Mouse (Mus musculus) small intestine, adult 2 months (tissue): ENCODE results near the gene Atp2b4. TPM values are rescaled to one million over a fixed set of nuclear protein-coding genes. Genes with fewer than 3 reads are reported as not detected.

Experiments
- H3K27ac ChIP-seq: fragments of 200-500 bp; 2 replicates; pipeline ENCODE4 v1.5.1; 2012; ENCODE audit warnings: low read depth, low read length, control low read depth, inconsistent platforms; ENCODE audit not compliant: insufficient read depth
- H3K27me3 ChIP-seq: fragments of 200-500 bp; 2 replicates; pipeline ENCODE4 v1.6.1; 2012; ENCODE audit warnings: mild to moderate bottlenecking, moderate library complexity, low read length, inconsistent platforms; ENCODE audit not compliant: control insufficient read depth, insufficient read depth
- H3K36me3 ChIP-seq: fragments of 200-500 bp; 2 replicates; pipeline ENCODE4 v1.6.1; 2012; ENCODE audit warnings: mild to moderate bottlenecking, low read length, control low read depth, inconsistent platforms; ENCODE audit not compliant: control insufficient read depth, insufficient read depth
- H3K4me1 ChIP-seq: fragments of 200-500 bp; 2 replicates; pipeline ENCODE4 v1.6.1; 2012; ENCODE audit warnings: low read length, inconsistent platforms, mixed read lengths; ENCODE audit not compliant: control insufficient read depth, insufficient read depth, insufficient read length
- H3K4me3 ChIP-seq: fragments of 200-500 bp; 2 replicates; pipeline ENCODE4 v1.5.1; 2012; ENCODE audit warnings: low read depth, mild to moderate bottlenecking, control low read depth, inconsistent platforms, low read length, moderate library complexity
- CTCF ChIP-seq: fragments of 200-500 bp; IDR thresholded peaks from 2 replicates; pipeline ENCODE4 v1.5.1; 2012; ENCODE audit warnings: low read depth, mild to moderate bottlenecking, control low read depth, inconsistent platforms, low read length, moderate library complexity, mixed read lengths; ENCODE audit not compliant: insufficient replicate concordance, insufficient read length; ENCODE audit errors: extremely low read depth
- POLR2A ChIP-seq: fragments of 200-500 bp; IDR thresholded peaks from 2 replicates; pipeline ENCODE4 v1.6.1; 2012; ENCODE audit warnings: low read depth, mild to moderate bottlenecking, control low read depth, inconsistent platforms, low read length, moderate library complexity
- WGBS: fragments of 180-500 bp; shearing (Covaris S2); methylation state at CpG from one replicate; pipeline ENCODE4 v1.1.7; 2018; 5-methylcytosine and 5-hydroxymethylcytosine counted together
- polyA plus RNA-seq: library from polyadenylated mRNA; depleted of rRNA; stranded (reverse); fragments of >200 nt; gene quantifications from 2 replicates; pipeline ENCODE4 v1.2.3, GENCODE M21; 2012

The Atp2b4 gene
- polyA plus RNA-seq, 1 experiment: 5.0 TPM

- H3K4me1 ChIP-seq: peaks cover 3% of the 10 kb centered on the region; the same call in 1 of the 2 replicates
- TF ChIP-seq POLR2A (no peak), CTCF (no peak)
- H3K27me3 ChIP-seq: no peaks in the 10 kb centered on the region
- no peak overlapping the region for H3K4me3 ChIP-seq
- H3K36me3 ChIP-seq: no peaks in the 10 kb centered on the region
- 56% methylated on average over 12 of the region's 12 CpGs for WGBS
- H3K27ac ChIP-seq: peak overlapping the region; percentile 2; the same call in 1 of the 2 replicates
These were observed 15.1 kb upstream of the Atp2b4 start for GRCm38 (mm10) chr1:133815747-133816491.

GRCm38 (mm10) chr1:133809376-133809775 is 8.5 kb upstream of the Atp2b4 start:
- no peak overlapping the region for H3K27ac ChIP-seq
- 62% methylated on average over 5 of the region's 5 CpGs for WGBS
- H3K4me1 ChIP-seq: no peaks in the 10 kb centered on the region
- H3K36me3 ChIP-seq: no peaks in the 10 kb centered on the region
- TF ChIP-seq CTCF (no peak), POLR2A (no peak)
- H3K4me3 ChIP-seq: no peak overlapping the region
- no peaks in the 10 kb centered on the region for H3K27me3 ChIP-seq

- no peaks in the 10 kb centered on the region for H3K36me3 ChIP-seq
- no peaks in the 10 kb centered on the region for H3K27me3 ChIP-seq
- no peaks in the 10 kb centered on the region for H3K4me1 ChIP-seq
- TF ChIP-seq POLR2A: no peak
- no peak for TF ChIP-seq CTCF
- WGBS: 88% methylated on average over 8 of the region's 8 CpGs
- no peak overlapping the region for H3K27ac ChIP-seq
- no peak overlapping the region for H3K4me3 ChIP-seq
These were observed 7.2 kb upstream of the Atp2b4 start for GRCm38 (mm10) chr1:133808020-133808419.

GRCm38 (mm10) chr1:133801743-133802142 is 902 bp upstream of the Atp2b4 start:
- no peak overlapping the region for H3K4me3 ChIP-seq
- H3K27me3 ChIP-seq: no peaks in the 10 kb centered on the region
- WGBS: 50% methylated on average over 5 of the region's 5 CpGs
- no peak overlapping the region for H3K27ac ChIP-seq
- TF ChIP-seq CTCF (no peak), POLR2A (no peak)
- no peaks in the 10 kb centered on the region for H3K36me3 ChIP-seq
- H3K4me1 ChIP-seq: peaks cover 2% of the 10 kb centered on the region

- H3K36me3 ChIP-seq: no peaks in the 10 kb centered on the region
- peaks cover 2% of the 10 kb centered on the region for H3K4me1 ChIP-seq
- H3K27me3 ChIP-seq: no peaks in the 10 kb centered on the region
- under 1% methylated on average over 16 of the region's 16 CpGs for WGBS
- H3K4me3 ChIP-seq: peak overlapping the region; percentile 72
- no peak for TF ChIP-seq POLR2A
- TF ChIP-seq CTCF: no peak
- H3K27ac ChIP-seq: peak overlapping the region; percentile 8; the same call in 1 of the 2 replicates
These were observed 329 bp downstream of the Atp2b4 start for GRCm38 (mm10) chr1:133800512-133800911.

- Histone ChIP-seq H3K27ac (peak overlapping the region; percentile 15), H3K27me3 (no peaks in the 10 kb centered on the region), H3K4me3 (peak overlapping the region; percentile 54), H3K36me3 (no peaks in the 10 kb centered on the region), H3K4me1 (peaks cover 2% of the 10 kb centered on the region)
- TF ChIP-seq CTCF (no peak), POLR2A (no peak)
- 16% methylated on average over 21 of the region's 21 CpGs for WGBS
These were observed 975 bp downstream of the Atp2b4 start for GRCm38 (mm10) chr1:133799686-133800445.
